Mouse (Mus musculus): ENCODE results near the gene Suds3. TPM values are rescaled to one million over a fixed set of nuclear protein-coding genes. Genes with fewer than 3 reads are reported as not detected.
A peak's percentile ranks its signal among the peaks of the same experiment; 100 is the strongest.

Gene Suds3
- total RNA-seq, 2 experiments from 2014 or later, result 89.2 to 94.8 TPM

DNA sequence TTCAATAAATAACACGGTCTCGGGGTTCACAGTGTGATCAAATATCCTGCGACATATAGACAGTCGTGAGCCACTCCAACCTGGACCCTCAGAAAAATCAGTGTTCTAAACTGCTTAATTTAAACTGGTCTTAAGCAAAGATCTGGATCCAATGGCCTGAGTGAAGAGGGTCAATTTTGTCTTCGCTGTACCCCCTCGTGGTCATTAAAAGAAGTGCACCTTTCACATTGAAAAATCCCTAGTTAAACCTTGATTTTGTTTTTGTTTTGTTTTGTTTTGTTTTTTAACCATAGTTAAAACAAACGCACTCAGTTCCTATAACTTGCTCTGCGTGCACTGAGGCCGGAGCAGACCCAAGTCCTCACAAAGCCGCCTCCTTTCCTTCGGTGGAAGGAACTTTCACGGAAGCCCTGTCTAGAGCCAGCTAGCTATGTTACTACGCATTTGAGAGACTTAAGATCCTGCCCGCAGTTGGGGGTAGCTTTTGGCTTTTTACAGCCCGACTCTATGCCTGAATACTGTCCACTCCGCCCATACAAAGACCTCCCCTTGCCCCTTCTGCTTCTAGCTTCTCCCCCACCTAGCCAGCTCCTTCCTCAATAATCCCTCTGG lies 1.2 kb downstream of the Suds3 start:
- DNase-seq (ENCODE audit: low spot score), result peak; percentile 29

DNA sequence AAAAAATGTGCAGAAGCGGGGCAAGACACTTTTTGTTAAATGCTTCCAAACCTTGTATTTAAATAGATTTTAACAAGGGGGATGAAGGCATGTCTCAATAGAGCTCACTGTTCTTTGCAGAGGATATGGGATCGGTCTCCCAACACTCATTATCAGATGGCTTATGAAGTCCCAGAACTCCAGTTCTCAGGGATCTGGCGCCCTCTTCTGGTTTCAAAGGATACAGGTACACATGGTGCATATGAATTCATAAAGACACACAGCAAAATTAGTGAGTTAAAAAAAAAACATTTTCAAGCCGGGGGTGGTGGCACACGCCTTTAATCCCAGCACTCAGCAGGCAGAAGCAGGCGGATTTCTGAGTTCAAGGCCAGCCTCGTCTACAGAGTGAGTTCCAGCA lies 2.6 kb downstream of the Suds3 start:
- no peak for DNase-seq (ENCODE audit: low spot score)

GRCm38 (mm10) chr5:117111774-117112112 lies 4.2 kb downstream of the Suds3 start:
- no peak for DNase-seq (ENCODE audit: low spot score)

GRCm38 (mm10) chr5:117111064-117111773 lies 4.7 kb downstream of the Suds3 start:
- DNase-seq (ENCODE audit: low spot score), result no peak

DNA sequence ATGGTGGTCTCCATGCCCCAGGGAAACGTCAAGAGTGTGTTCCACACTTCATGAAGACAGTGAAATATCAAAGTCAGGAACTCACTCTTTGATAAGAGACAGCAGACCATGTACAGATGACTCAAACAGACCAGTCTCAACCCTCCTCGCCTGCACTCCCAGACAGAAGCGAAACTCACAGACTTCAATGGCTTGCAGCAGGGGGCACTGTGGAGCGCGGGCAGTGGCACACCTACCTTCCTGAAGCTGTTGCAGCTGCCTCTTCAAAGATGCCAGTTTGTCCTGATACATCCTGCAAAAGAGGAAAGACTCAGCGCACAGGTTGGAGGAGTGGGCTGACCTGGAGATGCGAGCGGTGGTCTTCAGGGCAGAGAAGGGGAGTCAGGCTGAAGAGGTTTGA lies 6.4 kb downstream of the Suds3 start:
- no peak for DNase-seq (ENCODE audit: low spot score)

GRCm38 (mm10) chr5:117108731-117109130 lies 7.2 kb downstream of the Suds3 start:
- no peak for DNase-seq (ENCODE audit: low spot score)

DNA sequence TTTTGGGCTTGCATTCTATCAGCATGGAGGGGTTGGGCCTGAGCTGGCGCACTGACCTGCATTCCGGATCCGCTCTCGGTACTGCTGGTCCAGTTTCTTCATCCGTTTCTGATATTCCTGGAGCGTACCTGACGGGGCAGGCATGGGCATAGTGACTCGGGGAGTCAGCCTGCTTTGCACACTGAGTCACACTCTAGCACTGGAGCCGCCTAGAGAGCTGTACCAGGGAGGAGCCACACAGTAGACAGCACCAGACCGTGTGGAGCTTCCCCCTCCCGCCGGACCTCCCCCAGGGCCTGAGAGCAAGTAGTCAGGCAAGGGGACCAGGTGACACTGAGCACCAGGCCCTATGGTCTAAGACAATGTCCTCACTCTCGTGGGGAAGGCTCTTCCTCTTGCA lies 7.6 kb downstream of the Suds3 start:
- no peak for DNase-seq (ENCODE audit: low spot score)

GRCm38 (mm10) chr5:117105761-117106160 lies 10.2 kb downstream of the Suds3 start:
- DNase-seq (ENCODE audit: low spot score), result no peak

DNA sequence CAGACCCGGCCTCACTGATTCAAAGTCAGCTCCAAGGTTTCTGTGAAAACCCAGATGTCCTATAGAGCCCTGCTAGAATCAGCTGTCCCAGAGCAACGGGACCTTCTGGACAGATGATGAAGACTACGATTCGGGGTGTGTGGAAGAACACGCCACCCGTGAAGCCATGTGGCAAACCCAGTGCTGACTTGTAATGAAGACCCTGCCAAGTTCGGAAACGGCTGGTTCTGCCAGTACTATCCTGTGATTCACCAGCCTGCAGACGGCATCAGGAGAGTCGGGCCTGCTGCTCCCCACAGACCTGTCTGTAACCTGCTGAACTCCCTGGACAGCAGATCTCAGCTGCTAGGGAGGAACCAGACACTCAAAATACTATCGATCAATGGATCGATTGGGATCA lies 11.6 kb downstream of the Suds3 start:
- DNase-seq (ENCODE audit: low spot score), result no peak

DNA sequence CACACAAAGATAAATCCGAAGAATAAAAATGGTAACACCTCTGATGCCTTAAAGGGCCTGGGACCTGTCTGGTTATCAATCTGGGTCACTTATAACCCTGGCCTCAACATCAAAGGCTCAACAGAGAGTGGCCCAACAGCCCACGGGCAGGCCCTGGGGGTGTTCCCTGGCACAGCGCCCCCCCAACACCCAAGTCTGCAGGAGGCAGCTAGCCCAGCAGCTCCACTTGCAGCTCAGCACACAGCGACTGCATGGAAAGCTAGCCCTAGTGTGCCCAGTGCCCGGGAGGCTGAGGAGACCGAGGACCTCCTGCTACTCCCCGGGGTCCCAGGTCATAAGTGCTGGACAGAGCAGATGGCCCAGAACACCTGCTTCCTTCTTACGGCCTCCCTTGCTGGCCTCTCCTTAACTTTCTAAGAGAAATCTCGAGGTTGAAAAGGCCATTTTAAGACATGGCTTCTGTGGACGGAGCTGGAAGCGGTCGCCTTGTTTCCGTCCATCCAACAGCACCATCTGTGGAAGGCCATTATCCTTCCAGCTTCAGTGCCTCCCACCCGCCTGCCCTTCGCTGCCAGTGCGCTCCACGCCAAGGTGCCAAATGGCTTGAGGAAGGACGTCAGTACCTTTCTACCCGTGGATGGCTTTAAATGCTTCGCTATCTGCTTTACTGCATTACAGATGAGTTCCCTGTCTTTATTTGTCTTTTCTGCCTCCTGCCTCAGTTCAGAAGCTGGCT lies 12.6 kb downstream of the Suds3 start:
- no peak for DNase-seq (ENCODE audit: low spot score)

GRCm38 (mm10) chr5:117099742-117100141 lies 16.2 kb downstream of the Suds3 start:
- no peak for DNase-seq (ENCODE audit: low spot score)

DNA sequence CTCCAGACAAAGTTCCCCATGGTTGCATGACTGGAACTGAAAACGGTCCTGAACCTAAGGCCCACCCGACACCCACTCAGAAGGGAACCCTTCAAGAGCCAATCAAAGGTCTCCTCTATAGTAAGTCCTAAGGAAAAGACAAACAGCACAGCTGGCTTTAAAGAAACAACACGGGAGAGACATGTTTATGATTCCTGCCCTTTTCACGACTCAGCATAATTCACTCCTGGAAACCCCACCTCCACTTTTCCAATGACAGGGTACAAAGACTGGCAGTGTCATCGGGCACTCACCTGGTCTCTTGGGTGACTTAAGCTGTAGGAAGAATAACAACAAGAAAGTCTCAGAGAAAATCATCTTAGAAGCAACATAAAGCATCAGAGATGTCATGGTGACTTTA lies 16.9 kb downstream of the Suds3 start:
- no peak for DNase-seq (ENCODE audit: low spot score)

DNA sequence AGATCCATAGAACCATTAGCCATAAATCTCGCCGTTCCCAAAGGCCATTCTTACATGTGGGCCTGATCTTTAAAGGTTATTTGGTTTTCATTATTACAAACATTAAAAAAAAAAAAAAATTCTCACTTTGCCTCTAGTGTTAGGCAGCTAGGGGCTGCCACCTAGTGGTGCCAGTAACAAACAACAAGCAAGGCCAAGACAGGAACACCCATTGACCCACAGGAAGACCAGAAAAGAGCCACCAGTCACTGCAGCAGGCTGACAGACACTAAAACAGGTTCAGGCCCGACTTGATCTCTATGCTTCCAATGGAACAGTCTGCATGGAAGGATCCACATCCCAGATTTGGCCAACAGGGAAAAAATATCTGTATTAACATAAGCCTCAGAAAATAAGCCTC lies 19.2 kb downstream of the Suds3 start:
- peak; percentile 39 for DNase-seq (ENCODE audit: low spot score)

GRCm38 (mm10) chr5:117094431-117094830 lies 21.5 kb downstream of the Suds3 start:
- peak; percentile 32 for DNase-seq (ENCODE audit: low spot score)

DNA sequence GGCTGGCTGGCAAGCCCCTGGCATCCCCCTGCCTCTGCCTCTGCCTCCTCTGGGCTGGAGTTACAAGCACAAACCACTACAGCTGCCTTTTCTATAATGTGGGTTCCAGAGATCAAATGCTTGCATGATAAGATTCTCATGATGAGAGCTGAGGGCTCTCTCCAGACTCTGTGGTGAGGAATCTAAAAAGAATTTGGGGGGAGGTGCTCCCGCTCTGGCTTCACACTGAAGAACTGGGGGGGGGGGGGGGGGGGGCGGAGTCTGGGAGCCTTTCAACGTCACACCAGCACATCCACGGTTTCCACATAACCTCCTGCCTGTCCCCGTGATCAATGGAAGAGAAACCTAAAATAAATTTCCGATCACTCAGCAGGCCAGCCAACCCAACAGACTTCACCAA lies 26.1 kb downstream of the Suds3 start:
- no peak for DNase-seq (ENCODE audit: low spot score)

DNA sequence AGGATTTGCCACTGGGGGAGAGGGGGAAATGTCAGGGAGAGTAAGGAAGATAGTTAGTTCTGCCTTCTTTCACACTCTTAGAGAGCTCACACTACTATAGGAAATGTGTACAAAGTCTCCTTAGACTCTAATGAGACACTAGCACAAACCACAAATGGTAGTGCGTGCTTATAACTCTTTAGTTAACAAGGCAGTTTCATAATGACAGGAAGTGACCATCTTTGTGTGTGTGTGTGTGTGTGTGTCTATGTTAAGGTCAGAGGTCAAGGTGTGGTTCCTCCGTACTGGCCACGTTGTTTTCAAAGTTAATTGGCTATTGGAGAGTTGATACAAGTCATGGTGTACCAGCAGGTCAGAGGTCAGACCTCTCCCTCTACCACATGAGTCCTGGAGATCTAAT lies 26.8 kb downstream of the Suds3 start:
- DNase-seq (ENCODE audit: low spot score), result no peak

- DNase-seq (ENCODE audit: low spot score), result no peak
Observed at GRCm38 (mm10) chr5:117087718-117088117, 28.2 kb downstream of the Suds3 start.

DNA sequence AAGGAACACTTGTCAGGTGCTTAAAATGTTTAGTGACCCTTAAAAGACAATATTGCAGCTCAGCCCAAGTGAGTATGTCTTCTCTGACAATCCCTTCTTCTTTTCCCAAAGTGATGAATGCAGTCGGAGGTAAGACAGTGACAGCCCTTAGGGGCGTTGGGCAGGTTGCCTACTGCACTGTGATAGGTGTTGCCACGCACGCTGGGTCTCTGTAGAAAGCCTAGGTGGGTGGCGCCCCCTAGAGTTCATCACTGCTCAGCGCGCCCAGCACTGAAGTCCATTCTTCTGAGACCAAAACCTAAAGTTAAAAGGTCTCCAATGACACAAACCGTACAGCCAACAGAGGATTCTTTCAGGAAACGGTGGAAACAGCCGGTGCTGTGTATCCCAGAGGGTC lies 46.4 kb downstream of the Suds3 start:
- no peak for DNase-seq (ENCODE audit: low spot score)

DNA sequence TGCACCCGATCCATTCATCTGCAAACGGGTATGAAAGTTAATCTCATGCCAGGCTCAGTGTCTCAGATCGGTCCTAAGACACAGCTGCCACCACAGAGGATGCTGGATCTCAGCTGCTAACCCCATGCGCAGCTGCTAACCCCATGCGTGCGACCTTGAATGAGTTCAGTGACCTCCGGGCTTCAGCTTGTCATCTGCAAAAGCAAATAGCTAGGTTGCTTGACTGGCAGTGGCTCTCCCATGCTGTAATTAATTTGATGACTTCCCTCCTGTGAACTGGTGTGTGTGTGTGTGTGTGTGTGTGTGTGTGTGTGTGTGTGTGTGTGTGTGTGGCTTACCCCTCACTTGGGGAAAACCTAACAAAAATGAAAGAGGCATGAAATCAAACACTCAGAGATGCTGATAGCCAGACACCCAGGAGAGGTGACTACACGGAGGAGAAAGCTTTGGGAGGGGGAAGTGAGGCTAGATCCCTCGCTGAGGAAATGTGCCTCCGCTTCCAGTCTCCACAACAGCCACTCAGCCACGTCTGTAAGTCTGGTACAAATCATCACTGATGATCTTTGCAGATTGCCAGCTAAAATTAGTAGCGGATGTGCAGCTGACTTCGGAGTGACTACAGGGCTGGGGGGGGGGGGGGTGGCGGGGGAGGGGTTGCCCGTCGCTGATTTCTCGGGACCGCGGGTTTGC lies 47.0 kb downstream of the Suds3 start:
- no peak for DNase-seq (ENCODE audit: low spot score)

DNA sequence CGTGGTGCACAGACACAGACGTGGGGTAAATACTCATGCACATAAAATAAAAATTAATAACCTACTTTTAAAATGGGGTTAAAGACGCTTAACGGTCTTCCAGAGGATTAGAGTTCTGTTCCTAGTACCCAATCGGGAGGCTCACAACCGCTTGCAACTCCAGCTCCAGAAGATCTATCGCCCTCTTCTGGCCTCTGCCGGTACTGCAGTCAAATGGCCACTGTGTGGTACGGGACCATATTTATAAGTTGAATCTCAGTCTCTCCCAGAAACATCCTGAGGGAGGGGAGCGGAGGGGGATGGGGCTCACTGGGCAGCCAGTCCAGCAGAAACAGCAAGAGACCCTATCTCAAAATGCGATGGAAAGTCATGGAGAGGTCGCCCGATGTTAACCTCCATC lies 47.7 kb downstream of the Suds3 start:
- no peak for DNase-seq (ENCODE audit: low spot score)

DNA sequence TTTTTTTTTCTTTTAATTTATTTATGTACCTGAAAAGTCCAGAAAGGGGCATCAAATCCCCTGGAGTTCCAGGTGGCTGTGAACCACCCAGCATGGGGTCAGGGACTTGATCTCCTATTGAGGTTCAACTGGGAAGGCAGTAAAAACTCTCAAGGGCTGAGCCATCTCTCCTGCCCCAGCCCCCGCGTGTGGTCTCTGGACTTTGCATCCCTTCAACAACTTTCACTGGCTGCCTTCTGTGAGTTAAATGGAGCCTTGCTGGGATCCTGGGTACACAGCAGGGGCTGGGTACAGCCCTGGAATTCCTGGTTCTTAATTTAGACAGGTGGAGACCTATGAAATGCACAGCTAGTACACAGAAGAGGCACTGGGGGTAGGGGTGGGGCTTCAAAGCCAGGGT lies 54.7 kb downstream of the Suds3 start:
- no peak for DNase-seq (ENCODE audit: low spot score)

DNA sequence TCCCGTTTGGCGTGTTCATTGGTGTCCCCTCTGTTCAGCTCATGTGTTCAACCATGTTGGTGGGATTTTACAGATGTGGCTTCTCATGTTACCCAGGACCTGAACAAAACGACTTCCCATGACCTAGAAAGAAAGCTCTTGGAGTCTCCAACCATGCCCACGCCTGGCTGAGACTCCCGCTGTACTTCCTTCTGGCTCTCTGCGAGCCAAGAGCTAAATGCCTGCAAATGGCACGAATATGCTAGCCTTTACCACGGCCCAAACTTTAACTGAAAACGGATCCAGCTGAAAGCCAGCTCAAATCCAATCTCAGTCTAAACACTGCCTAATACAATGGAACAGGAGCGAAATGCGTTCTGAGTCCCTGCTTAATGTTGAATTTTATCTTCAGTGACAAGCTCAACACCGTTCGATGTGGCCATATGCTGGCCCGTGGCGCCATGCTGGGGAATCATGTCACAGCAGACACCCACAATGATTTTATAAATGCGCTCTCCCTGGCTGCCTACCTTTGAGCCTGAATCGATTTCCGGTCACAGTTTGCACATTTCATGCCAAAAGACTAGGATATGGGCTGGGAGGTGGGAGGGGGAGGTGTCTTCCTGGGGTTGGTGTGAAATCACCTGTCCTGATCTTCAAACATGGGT lies 55.3 kb downstream of the Suds3 start:
- no peak for DNase-seq (ENCODE audit: low spot score)
